Mouse (Mus musculus): ENCODE data around the gene Slc25a19.
A peak's percentile ranks its signal among the peaks of the same experiment; 100 is the strongest.

Gene Slc25a19

DNA sequence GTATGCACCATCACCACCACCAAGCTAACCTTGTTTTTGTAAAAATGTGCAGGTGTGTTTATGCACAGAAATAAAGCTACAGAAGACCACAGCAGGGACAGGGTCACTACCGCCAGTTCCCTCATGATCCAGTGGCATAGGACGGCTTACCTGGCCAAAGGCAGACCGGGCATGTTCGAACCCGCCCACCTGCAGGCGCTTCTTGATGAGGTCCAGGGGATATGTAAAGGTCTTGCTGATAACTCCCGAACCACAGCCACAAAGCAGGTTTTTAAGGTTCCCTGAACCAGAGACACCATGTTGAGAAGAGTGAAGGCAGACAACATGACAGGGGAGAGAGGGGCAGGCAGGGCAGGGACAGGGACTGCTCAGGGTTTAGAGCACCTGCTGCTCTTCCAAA lies 11.7 kb downstream of the Slc25a19 start:
- DNase-seq (ENCODE audit: low read depth, low spot score): no peak
- peaks cover 8% of the 10 kb centered on the region for H3K36me3 ChIP-seq (ENCODE audit: control insufficient read depth, insufficient read depth, low read length, poor library complexity, severe bottlenecking)
- H3K27me3 ChIP-seq (ENCODE audit: control insufficient read depth, insufficient read depth, low read length, poor library complexity, severe bottlenecking): no peaks in the 10 kb centered on the region

GRCm38 (mm10) chr11:115615875-115616274 lies 12.2 kb downstream of the Slc25a19 start:
- H3K27me3 ChIP-seq (ENCODE audit: control insufficient read depth, insufficient read depth, low read length, poor library complexity, severe bottlenecking): no peaks in the 10 kb centered on the region
- DNase-seq (ENCODE audit: low read depth, low spot score): no peak
- peaks cover 6% of the 10 kb centered on the region for H3K36me3 ChIP-seq (ENCODE audit: control insufficient read depth, insufficient read depth, low read length, poor library complexity, severe bottlenecking)

GRCm38 (mm10) chr11:115615108-115615825 lies 12.8 kb downstream of the Slc25a19 start:
- H3K36me3 ChIP-seq (ENCODE audit: control insufficient read depth, insufficient read depth, low read length, poor library complexity, severe bottlenecking): peaks cover 4% of the 10 kb centered on the region
- no peaks in the 10 kb centered on the region for H3K27me3 ChIP-seq (ENCODE audit: control insufficient read depth, insufficient read depth, low read length, poor library complexity, severe bottlenecking)
- DNase-seq (ENCODE audit: low read depth, low spot score): no peak

GRCm38 (mm10) chr11:115614346-115615107 lies 13.6 kb downstream of the Slc25a19 start:
- Histone ChIP-seq H3K36me3 (ENCODE audit: control insufficient read depth, insufficient read depth, low read length, poor library complexity, severe bottlenecking) (peaks cover 5% of the 10 kb centered on the region), H3K27me3 (ENCODE audit: control insufficient read depth, insufficient read depth, low read length, poor library complexity, severe bottlenecking) (no peaks in the 10 kb centered on the region)
- no peak for DNase-seq (ENCODE audit: low read depth, low spot score)

DNA sequence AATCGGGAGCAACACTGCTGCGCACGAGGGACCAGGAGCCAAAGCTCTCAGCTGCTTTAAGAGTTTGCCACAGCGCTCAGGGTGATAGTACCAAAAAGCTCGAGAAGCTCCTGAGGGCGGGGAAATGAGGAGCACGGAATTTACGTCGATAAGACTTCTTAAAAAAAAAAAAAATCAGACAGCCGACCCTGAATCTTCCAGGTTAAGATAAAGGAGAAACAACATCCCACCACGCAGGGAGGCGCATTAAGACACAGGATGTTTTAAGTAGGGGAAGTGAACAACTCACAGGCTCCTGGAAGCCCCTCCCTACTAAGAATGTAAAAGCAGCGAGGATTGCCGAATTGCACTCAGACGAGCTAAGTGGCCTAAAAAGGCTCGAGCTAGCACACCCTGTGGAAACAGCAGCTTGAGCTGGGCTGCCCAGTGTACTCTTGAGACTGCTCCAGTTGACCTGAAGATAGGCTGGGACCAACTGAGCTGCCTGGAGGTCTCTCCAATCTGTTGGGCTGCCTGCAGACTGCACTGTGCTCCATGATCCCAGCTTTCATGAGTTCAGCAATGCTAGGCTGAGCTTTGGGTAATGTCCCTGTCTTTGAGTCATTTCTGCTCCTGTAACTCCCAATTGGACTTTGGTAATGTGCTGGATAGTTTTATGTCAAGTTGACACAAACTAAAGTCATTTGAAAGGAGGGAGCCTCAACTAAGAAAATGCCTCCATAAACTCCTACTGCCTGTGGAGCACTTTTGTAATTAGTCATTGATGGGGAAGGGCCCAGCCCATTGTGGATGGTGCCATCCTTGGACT lies 14.8 kb downstream of the Slc25a19 start:
- peak; percentile 65 for DNase-seq (ENCODE audit: low read depth, low spot score)
- Histone ChIP-seq H3K36me3 (ENCODE audit: control insufficient read depth, insufficient read depth, low read length, poor library complexity, severe bottlenecking) (peaks cover 5% of the 10 kb centered on the region), H3K27me3 (ENCODE audit: control insufficient read depth, insufficient read depth, low read length, poor library complexity, severe bottlenecking) (no peaks in the 10 kb centered on the region)

DNA sequence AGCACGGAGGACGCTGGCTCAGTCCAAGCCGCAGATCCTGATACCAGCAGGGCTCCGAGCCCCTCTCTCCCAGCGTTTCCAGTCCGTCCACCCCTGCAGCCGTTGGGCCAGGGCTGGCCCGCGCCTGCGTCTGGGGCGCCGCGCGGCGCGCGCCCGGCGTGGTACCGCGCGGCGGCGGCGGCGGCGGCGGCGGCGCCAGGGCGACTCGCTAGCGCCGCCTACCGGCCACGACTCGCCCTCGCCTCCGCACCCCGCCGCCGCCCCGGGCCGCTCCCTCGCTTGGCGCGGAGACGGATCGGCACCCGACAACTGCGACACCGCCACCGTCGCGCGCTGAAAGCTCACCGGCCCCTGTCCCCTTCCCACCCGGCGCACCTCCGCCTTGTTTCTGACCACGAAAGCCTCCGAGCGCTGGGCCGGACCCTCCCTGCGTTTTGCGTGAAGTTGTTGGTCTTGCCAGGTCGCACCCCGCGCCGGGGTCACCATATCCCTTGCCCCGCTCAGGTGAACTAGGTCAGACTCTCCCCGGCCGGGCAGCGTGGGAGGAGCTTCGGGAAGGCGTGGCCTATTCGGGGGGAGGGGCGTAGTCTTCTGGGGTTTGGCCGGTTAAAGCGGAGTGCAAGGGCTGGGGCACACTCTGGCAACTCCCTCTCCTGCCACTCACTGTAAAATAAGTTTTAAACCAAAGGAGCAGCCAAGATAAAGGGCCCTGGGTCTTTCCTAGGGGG lies 15.5 kb downstream of the Slc25a19 start, which contains the start of gene Mif4gd:
Gene Mif4gd (minus strand): TSS at position 560 of the 728 bp plus-strand sequence.
- Histone ChIP-seq H3K36me3 (ENCODE audit: control insufficient read depth, insufficient read depth, low read length, poor library complexity, severe bottlenecking) (peaks cover 9% of the 10 kb centered on the region), H3K27me3 (ENCODE audit: control insufficient read depth, insufficient read depth, low read length, poor library complexity, severe bottlenecking) (no peaks in the 10 kb centered on the region)
- DNase-seq (ENCODE audit: low read depth, low spot score): peak; percentile 96

DNA sequence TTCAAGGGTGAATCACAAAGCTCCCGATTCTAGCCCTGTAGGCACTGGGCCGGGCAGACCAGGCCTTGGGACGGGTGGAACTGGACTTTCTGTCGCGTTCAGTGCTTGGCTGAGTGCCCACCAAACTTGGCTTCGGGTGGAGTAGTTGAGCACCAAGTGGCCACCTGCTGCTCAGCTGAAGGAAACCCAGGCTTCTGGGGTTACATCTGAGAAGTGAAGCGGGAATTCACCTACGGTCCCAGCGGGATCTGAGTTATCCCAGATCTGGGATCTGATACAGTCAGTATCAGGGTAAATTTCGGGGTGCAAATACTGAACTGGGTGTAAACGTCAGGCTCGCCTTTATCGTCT lies 16.1 kb downstream of the Slc25a19 start:
- H3K27me3 ChIP-seq (ENCODE audit: control insufficient read depth, insufficient read depth, low read length, poor library complexity, severe bottlenecking): no peaks in the 10 kb centered on the region
- DNase-seq (ENCODE audit: low read depth, low spot score): peak; percentile 41
- peaks cover 9% of the 10 kb centered on the region for H3K36me3 ChIP-seq (ENCODE audit: control insufficient read depth, insufficient read depth, low read length, poor library complexity, severe bottlenecking)

- no peak for DNase-seq (ENCODE audit: low read depth, low spot score)
- Histone ChIP-seq H3K27me3 (ENCODE audit: control insufficient read depth, insufficient read depth, low read length, poor library complexity, severe bottlenecking) (no peaks in the 10 kb centered on the region), H3K36me3 (ENCODE audit: control insufficient read depth, insufficient read depth, low read length, poor library complexity, severe bottlenecking) (peaks cover 14% of the 10 kb centered on the region)
Observed at GRCm38 (mm10) chr11:115611173-115611572, 16.9 kb downstream of the Slc25a19 start.

- DNase-seq (ENCODE audit: low read depth, low spot score): no peak
- no peaks in the 10 kb centered on the region for H3K27me3 ChIP-seq (ENCODE audit: control insufficient read depth, insufficient read depth, low read length, poor library complexity, severe bottlenecking)
Observed at GRCm38 (mm10) chr11:115609576-115609975, 18.5 kb downstream of the Slc25a19 start.

DNA sequence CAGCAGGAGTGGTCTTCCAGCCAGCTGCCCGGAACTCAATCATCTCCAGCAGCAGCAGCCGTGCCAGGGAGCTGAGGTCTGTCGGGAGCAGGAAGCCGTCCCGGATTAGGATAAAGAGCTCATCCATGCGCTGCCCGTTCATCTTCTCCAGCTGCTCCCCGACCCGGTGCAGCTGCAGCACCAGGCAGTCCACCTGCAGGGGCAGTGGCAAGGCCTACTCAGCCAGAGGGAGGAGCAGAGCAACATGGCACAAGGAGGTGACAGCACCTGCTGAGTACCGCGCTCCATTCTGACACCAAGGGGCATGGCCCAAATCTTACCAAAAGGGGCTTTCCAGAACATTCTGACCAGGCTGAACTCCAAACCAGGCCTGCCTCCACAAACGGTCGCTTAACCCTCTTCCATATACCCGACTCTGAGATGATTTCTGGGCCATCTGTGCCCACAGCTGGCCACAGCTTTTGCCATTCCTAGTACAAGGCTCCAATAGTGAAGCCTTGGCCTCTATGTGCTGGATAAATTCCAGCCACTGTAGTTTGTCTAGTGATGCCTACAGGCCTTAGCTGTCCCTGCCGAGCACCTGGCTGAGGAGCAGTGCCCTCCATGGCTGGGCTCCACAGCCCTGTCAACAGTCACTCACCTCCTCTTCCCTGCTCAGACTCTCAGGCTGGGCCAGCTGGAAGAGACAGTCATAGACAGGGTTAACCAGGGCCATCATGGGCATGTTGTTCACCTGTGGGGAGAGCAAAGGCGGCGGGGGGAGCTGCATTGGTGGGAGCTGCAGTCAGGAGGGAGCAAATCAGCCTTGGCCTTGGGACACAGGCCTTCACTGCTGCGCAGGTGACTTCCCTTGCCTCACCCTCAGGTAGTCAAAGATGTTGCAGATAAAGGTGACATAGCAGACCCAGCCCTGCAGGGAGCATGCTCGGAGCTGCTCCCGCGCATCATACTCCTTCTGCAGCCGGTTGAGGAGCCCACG lies 19.4 kb downstream of the Slc25a19 start:
- Histone ChIP-seq H3K36me3 (ENCODE audit: control insufficient read depth, insufficient read depth, low read length, poor library complexity, severe bottlenecking) (peaks cover 13% of the 10 kb centered on the region), H3K27me3 (ENCODE audit: control insufficient read depth, insufficient read depth, low read length, poor library complexity, severe bottlenecking) (no peaks in the 10 kb centered on the region)
- no peak for DNase-seq (ENCODE audit: low read depth, low spot score)

More at GRCm38 (mm10) chr11:115609576-115609975, 18.5 kb downstream of the Slc25a19 start:
- peaks cover 13% of the 10 kb centered on the region for H3K36me3 ChIP-seq (ENCODE audit: control insufficient read depth, insufficient read depth, low read length, poor library complexity, severe bottlenecking)

DNA sequence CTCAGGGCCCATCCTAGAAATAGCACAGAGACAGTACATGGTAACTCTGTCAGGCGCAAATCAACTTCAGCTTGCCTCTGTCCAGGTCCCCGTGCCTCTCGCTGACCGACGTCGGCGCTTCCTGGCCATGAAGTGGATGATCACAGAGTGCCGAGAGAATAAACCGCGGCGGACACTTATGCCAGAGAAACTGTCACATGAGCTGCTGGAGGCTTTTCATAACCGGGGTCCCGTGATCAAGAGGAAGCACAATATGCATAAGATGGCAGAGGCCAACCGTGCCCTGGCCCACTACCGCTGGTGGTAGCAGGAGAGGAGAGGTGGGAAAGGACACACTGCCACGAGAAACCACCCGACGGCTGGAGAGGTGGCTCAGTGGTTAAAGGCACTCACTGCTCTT lies 21.4 kb downstream of the Slc25a19 start:
- DNase-seq (ENCODE audit: low read depth, low spot score): no peak
- H3K27me3 ChIP-seq (ENCODE audit: control insufficient read depth, insufficient read depth, low read length, poor library complexity, severe bottlenecking): no peaks in the 10 kb centered on the region
- H3K36me3 ChIP-seq (ENCODE audit: control insufficient read depth, insufficient read depth, low read length, poor library complexity, severe bottlenecking): peaks cover 13% of the 10 kb centered on the region

GRCm38 (mm10) chr11:115604304-115604696 lies 23.8 kb downstream of the Slc25a19 start:
- peak; percentile 50 for DNase-seq (ENCODE audit: low read depth, low spot score)
- Histone ChIP-seq H3K36me3 (ENCODE audit: control insufficient read depth, insufficient read depth, low read length, poor library complexity, severe bottlenecking) (peaks cover 12% of the 10 kb centered on the region), H3K27me3 (ENCODE audit: control insufficient read depth, insufficient read depth, low read length, poor library complexity, severe bottlenecking) (no peaks in the 10 kb centered on the region)

DNA sequence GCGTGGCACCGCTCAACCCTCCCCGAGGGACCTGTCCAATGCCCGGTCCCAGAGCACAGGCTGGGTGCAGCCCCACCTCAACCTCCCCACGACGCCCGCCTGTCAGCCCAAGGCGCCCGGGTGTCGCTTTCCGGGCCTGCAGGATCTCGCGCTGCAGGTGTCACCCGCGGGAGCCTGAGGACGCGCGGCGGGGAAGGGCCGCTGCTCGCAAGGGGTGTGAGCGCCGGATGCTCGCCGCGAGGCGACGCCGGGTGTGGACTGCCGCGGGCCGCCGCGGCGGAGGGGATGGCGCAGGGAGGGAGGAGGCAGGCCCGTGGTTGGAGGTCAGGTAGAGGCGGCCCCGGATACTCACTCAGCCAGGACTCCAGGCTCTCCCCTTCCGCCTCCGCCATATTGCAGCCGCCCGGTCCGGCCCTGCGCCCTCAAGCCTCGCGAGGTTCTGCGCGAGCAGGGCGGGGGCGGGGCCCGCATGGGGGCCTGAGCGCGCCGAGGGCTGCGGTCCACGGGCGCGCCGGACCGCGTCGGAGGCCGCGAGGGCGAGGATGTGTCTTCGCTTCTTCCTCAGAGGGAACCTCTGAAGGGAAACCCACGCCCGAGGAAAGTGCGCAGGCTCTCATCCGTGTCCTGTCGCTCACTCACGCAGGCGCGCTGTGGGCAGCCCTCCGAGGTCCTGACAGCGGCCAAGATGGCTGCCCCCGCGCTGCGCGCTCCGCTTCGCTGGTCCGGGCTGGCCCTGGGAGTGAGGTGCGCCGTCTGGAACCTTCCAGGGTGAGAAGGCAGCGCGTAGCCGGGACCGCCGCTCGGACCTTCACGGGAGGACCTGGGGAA lies 24.4 kb downstream of the Slc25a19 start, which contains the start of the genes Mrps7 and Gga3:
Gene Mrps7 (plus strand): TSS at position 450 of the 828 bp plus-strand sequence.
Gene Gga3 (minus strand): TSS at position 576 of the 828 bp plus-strand sequence.
- Histone ChIP-seq H3K36me3 (ENCODE audit: control insufficient read depth, insufficient read depth, low read length, poor library complexity, severe bottlenecking) (peaks cover 12% of the 10 kb centered on the region), H3K27me3 (ENCODE audit: control insufficient read depth, insufficient read depth, low read length, poor library complexity, severe bottlenecking) (no peaks in the 10 kb centered on the region)
- peak; percentile 96 for DNase-seq (ENCODE audit: low read depth, low spot score)

Measured in splenic B cell, adult 2 months (primary cell).